Comparison of ENCODE assay signal across 25 mouse cellular contexts in genomic region chr5:81671025-81671424, GRCm38 (mm10).
A peak's percentile ranks its signal among the peaks of the same experiment; 100 is the strongest.
DNase-seq lines count a peak whose midpoint lies in the region; ATAC-seq and TF ChIP-seq lines count a peak whose summit lies in the region.
"Had no signal": no experiment of that assay in that cellular context is flagged by ENCODE, and none has a peak within 500 bp of the region (broad histone marks: within the 10 kb centered on the region; RNA-seq: fewer than 3 reads in every experiment).

No protein-coding gene starts in this region.

- H3K4me2 ChIP-seq in forebrain, embryonic 12.5 days: no peak overlapping the region
- no peak overlapping the region for H3K4me2 ChIP-seq in midbrain, postnatal 0 days (ENCODE audit: low read depth, low read length, poor library complexity, severe bottlenecking)
- H3K4me2 ChIP-seq in midbrain, embryonic 15.5 days: no peak overlapping the region
- H3K4me2 ChIP-seq in heart, embryonic 12.5 days: no peak overlapping the region
- H3K4me2 ChIP-seq: embryonic facial prominence, embryonic 15.5 days; heart, embryonic 13.5 days; intestine, embryonic 15.5 days; liver, embryonic 13.5 days; midbrain, embryonic 12.5 days had no signal

- no peak overlapping the region for H3K27ac ChIP-seq in forebrain, embryonic 12.5 days
- no peak overlapping the region for H3K27ac ChIP-seq in forebrain, embryonic 10.5 days
- no peak overlapping the region for H3K27ac ChIP-seq in midbrain, postnatal 0 days (ENCODE audit: low read depth, low read length)
- H3K27ac ChIP-seq in midbrain, embryonic 15.5 days: no peak overlapping the region
- no peak overlapping the region for H3K27ac ChIP-seq in heart, embryonic 12.5 days (ENCODE audit: poor library complexity, severe bottlenecking)
- H3K27ac ChIP-seq: embryonic facial prominence, embryonic 10.5 days; embryonic facial prominence, embryonic 15.5 days; heart, adult 2 months; heart, embryonic 13.5 days; intestine, embryonic 15.5 days; liver, embryonic 13.5 days; midbrain, embryonic 12.5 days had no signal

- H3K4me1 ChIP-seq in forebrain, embryonic 12.5 days: no peaks in the 10 kb centered on the region; the same call in 1 of the 2 replicates
- 0 out of 2 replicates have a peak, but pooled peaks cover 13% of the 10 kb centered on the region for H3K4me1 ChIP-seq in forebrain, embryonic 10.5 days
- no peaks in the 10 kb centered on the region for H3K4me1 ChIP-seq in midbrain, postnatal 0 days (ENCODE audit: insufficient read depth, low read length)
- no peaks in the 10 kb centered on the region for H3K4me1 ChIP-seq in midbrain, embryonic 15.5 days
- H3K4me1 ChIP-seq in heart, embryonic 12.5 days (replicated peaks): no peaks in the 10 kb centered on the region
- H3K4me1 ChIP-seq: embryonic facial prominence, embryonic 15.5 days; intestine, embryonic 15.5 days; liver, embryonic 13.5 days; megakaryocyte, embryonic 14.5 days; midbrain, embryonic 12.5 days had no signal

- H3K9me3 ChIP-seq in forebrain, embryonic 12.5 days: no peaks in the 10 kb centered on the region
- peaks cover 5% of the 10 kb centered on the region for H3K9me3 ChIP-seq in forebrain, embryonic 10.5 days
- H3K9me3 ChIP-seq in midbrain, postnatal 0 days (ENCODE audit: low read length): no peaks in the 10 kb centered on the region
- H3K9me3 ChIP-seq in midbrain, embryonic 15.5 days: no peaks in the 10 kb centered on the region
- H3K9me3 ChIP-seq in heart, embryonic 12.5 days (replicated peaks): peaks cover 3% of the 10 kb centered on the region
- H3K9me3 ChIP-seq: embryonic facial prominence, embryonic 10.5 days; embryonic facial prominence, embryonic 15.5 days; heart, embryonic 13.5 days; intestine, embryonic 15.5 days; liver, embryonic 13.5 days; midbrain, embryonic 12.5 days had no signal

- DNase-seq in forebrain, embryonic 10.5 days (ENCODE audit: extremely low spot score, low spot score): no peak
- DNase-seq in midbrain, postnatal 0 days (ENCODE audit: low spot score): peak; percentile 10
- peak; percentile 26 for DNase-seq in hindlimb bud, embryonic 11.5 days (ENCODE audit: extremely low spot score, low read depth, low spot score)
- DNase-seq: adrenal gland, postnatal 25 days; cerebellum, adult 2 months; cerebellum, postnatal 14 days; heart, adult 2 months; heart, postnatal 10 days; kidney, postnatal 4 days; liver, embryonic 13.5 days; lung, adult 18-20 months; lung, postnatal 4 days; thymus, postnatal 4 days had no signal

- WGBS in forebrain, embryonic 12.5 days: 17% methylated on average over 4 of the region's 4 CpGs
- 49% methylated on average over 4 of the region's 4 CpGs for WGBS in forebrain, embryonic 10.5 days
- WGBS in midbrain, postnatal 0 days: 69% methylated on average over 4 of the region's 4 CpGs
- WGBS in midbrain, embryonic 15.5 days: 67% methylated on average over 4 of the region's 4 CpGs
- 73% methylated on average over 4 of the region's 4 CpGs for WGBS in heart, embryonic 12.5 days

- H3K36me3 ChIP-seq in forebrain, embryonic 12.5 days (replicated peaks): no peaks in the 10 kb centered on the region
- no peaks in the 10 kb centered on the region for H3K36me3 ChIP-seq in forebrain, embryonic 10.5 days (replicated peaks)
- no peaks in the 10 kb centered on the region; the same call in 1 of the 2 replicates for H3K36me3 ChIP-seq in midbrain, postnatal 0 days (ENCODE audit: insufficient read depth, low read length)
- no peaks in the 10 kb centered on the region for H3K36me3 ChIP-seq in midbrain, embryonic 15.5 days (replicated peaks)
- H3K36me3 ChIP-seq in heart, embryonic 12.5 days: 0 out of 2 replicates have a peak, but pooled peaks cover 3% of the 10 kb centered on the region
- H3K36me3 ChIP-seq: embryonic facial prominence, embryonic 15.5 days; intestine, embryonic 15.5 days; liver, embryonic 13.5 days had no signal

- H3K27me3 ChIP-seq in forebrain, embryonic 12.5 days: peaks cover 23% of the 10 kb centered on the region
- peaks cover 78% of the 10 kb centered on the region for H3K27me3 ChIP-seq in forebrain, embryonic 10.5 days (ENCODE audit: poor library complexity, severe bottlenecking)
- no peaks in the 10 kb centered on the region for H3K27me3 ChIP-seq in midbrain, postnatal 0 days (ENCODE audit: insufficient read depth, low read length)
- no peaks in the 10 kb centered on the region for H3K27me3 ChIP-seq in midbrain, embryonic 15.5 days (replicated peaks)
- no peaks in the 10 kb centered on the region for H3K27me3 ChIP-seq in heart, embryonic 12.5 days (replicated peaks)
- H3K27me3 ChIP-seq: embryonic facial prominence, embryonic 15.5 days; heart, embryonic 13.5 days; intestine, embryonic 15.5 days; liver, embryonic 13.5 days; megakaryocyte, embryonic 14.5 days; midbrain, embryonic 12.5 days had no signal

- no peak overlapping the region for H3K9ac ChIP-seq in forebrain, embryonic 12.5 days
- no peak overlapping the region for H3K9ac ChIP-seq in midbrain, postnatal 0 days (replicated peaks; ENCODE audit: low read length, poor library complexity, severe bottlenecking)
- no peak overlapping the region for H3K9ac ChIP-seq in midbrain, embryonic 15.5 days
- H3K9ac ChIP-seq in heart, embryonic 12.5 days: no peak overlapping the region
- H3K9ac ChIP-seq: embryonic facial prominence, embryonic 15.5 days; heart, embryonic 13.5 days; intestine, embryonic 15.5 days; liver, embryonic 13.5 days; midbrain, embryonic 12.5 days had no signal

- H3K4me3 ChIP-seq in forebrain, embryonic 12.5 days (replicated peaks): no peak overlapping the region
- H3K4me3 ChIP-seq in forebrain, embryonic 10.5 days: no peak overlapping the region
- H3K4me3 ChIP-seq in midbrain, postnatal 0 days (ENCODE audit: low read depth, low read length): no peak overlapping the region
- H3K4me3 ChIP-seq in midbrain, embryonic 15.5 days: no peak overlapping the region
- no peak overlapping the region for H3K4me3 ChIP-seq in heart, embryonic 12.5 days
- H3K4me3 ChIP-seq: embryonic facial prominence, embryonic 10.5 days; embryonic facial prominence, embryonic 15.5 days; heart, adult 2 months; heart, embryonic 13.5 days; intestine, embryonic 15.5 days; liver, embryonic 13.5 days; megakaryocyte, embryonic 14.5 days; midbrain, embryonic 12.5 days had no signal

- TF ChIP-seq CTCF in midbrain, postnatal 0 days (IDR thresholded peaks at IDR 0.05): no peak

- peak; percentile 60; the same call in 1 of the 2 replicates for ATAC-seq in forebrain, embryonic 12.5 days (ENCODE audit: low FRiP score)
- no peak for ATAC-seq in midbrain, postnatal 0 days (ENCODE audit: low FRiP score)
- no peak for ATAC-seq in midbrain, embryonic 15.5 days (replicated peaks)
- no peak for ATAC-seq in erythroblast, adult 5-6 weeks (replicated peaks; ENCODE audit: low FRiP score, poor library complexity, severe bottlenecking)
- no peak for ATAC-seq in heart, embryonic 12.5 days (ENCODE audit: insufficient number of reproducible peaks, low FRiP score)
- ATAC-seq: hindbrain, embryonic 16.5 days; intestine, embryonic 15.5 days; lung, postnatal 0 days had no signal
